Mouse (Mus musculus) stomach, embryonic 15.5 days (tissue): ENCODE results near the gene Grap. TPM values are rescaled to one million over a fixed set of nuclear protein-coding genes. Genes with fewer than 3 reads are reported as not detected.
A peak's percentile ranks its signal among the peaks of the same experiment; 100 is the strongest.

ENCODE experiments used
- ATAC-seq: fragments of 200-750 bp; cut with Nextera tagmentation; 2 replicates; pipeline ENCODE4 v1.8.0; 2017; ENCODE audit warnings: low read depth, moderate number of reproducible peaks, moderate TSS enrichment; ENCODE audit not compliant: insufficient read depth, low FRiP score
- H3K27ac ChIP-seq: fragments of 300-500 bp; sonication (generic); 2 replicates; pipeline ENCODE4 v1.5.1; 2015; ENCODE audit warnings: mild to moderate bottlenecking, inconsistent platforms
- H3K27me3 ChIP-seq: fragments of 300-500 bp; sonication (generic); replicated peaks from 2 replicates; pipeline ENCODE4 v1.6.1; 2015; ENCODE audit warnings: inconsistent platforms
- H3K36me3 ChIP-seq: fragments of 300-500 bp; sonication (generic); 2 replicates; pipeline ENCODE4 v1.6.1; 2015; ENCODE audit warnings: inconsistent platforms
- H3K4me1 ChIP-seq: fragments of 300-500 bp; sonication (generic); 2 replicates; pipeline ENCODE4 v1.6.1; 2015; ENCODE audit warnings: inconsistent platforms
- H3K4me2 ChIP-seq: fragments of 300-500 bp; sonication (generic); 2 replicates; pipeline ENCODE4 v1.6.1; 2015; ENCODE audit warnings: mild to moderate bottlenecking, inconsistent platforms
- H3K4me3 ChIP-seq: fragments of 300-500 bp; sonication (generic); replicated peaks from 2 replicates; pipeline ENCODE4 v1.5.1; 2015; ENCODE audit warnings: inconsistent platforms
- H3K9ac ChIP-seq: fragments of 300-500 bp; sonication (generic); 2 replicates; pipeline ENCODE4 v1.6.1; 2015; ENCODE audit warnings: inconsistent platforms
- H3K9me3 ChIP-seq: fragments of 300-500 bp; sonication (generic); 2 replicates; pipeline ENCODE4 v1.6.1; 2016; ENCODE audit warnings: inconsistent platforms
- WGBS: fragments of 180-500 bp; shearing (Covaris S2); methylation state at CpG from one replicate; pipeline ENCODE4 v1.1.7; 2015; 5-methylcytosine and 5-hydroxymethylcytosine counted together
- polyA plus RNA-seq: library from polyadenylated mRNA; unstranded; fragments of >200 nt; fragmentation: Nextera tagmentation; extraction: Ambion mirVana; gene quantifications from 2 replicates; pipeline ENCODE4 v1.2.1, GENCODE M21; 2015

Grap gene
- polyA plus RNA-seq, 1 experiment from 2014 or later, result 8.8 TPM

DNA sequence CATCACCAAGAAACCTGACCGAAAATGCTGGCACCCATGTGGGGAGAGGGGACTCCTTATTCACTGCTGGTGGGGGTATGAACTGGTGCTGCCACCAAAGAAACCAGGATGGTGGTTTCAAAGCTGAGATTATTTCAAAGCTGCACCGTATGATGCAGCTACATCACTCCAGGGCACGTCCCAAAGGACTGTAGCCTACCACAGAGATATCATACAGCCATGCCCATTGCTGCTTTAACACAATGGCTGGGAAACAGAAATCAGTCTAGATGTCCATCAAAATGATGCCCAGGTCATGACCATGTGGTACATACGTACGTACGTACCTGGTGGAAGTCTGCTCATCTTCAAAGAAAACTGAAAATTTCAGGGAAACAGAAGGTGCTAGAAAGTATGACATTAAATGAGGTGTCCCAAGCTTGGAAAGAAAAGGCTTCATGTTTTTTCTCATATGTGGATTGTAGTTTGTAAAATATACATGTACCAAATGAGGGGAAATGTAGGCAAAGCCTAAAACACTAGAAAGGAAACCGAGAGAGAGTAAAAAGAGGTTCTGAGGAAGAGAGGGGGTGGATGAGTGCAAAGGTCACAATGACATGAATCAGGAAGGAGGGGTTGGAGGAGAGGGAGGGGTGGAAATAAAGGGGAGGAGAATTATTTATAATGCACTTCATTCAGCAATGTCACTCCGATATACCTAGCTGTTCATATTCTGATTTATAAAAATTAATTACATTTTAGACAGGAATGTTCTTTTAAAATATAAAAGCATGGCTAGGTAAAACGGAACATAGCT is 2.4 kb upstream of the Grap start:
- H3K9me3 ChIP-seq, result no peaks in the 10 kb centered on the region
- no peaks in the 10 kb centered on the region for H3K27me3 ChIP-seq
- H3K4me1 ChIP-seq, result no peaks in the 10 kb centered on the region
- no peak overlapping the region for H3K27ac ChIP-seq
- ATAC-seq, result no peak
- H3K9ac ChIP-seq, result no peak overlapping the region
- H3K4me2 ChIP-seq, result no peak overlapping the region
- no peak overlapping the region for H3K4me3 ChIP-seq
- no peaks in the 10 kb centered on the region for H3K36me3 ChIP-seq
- WGBS, result 77% methylated on average over 9 of the region's 9 CpGs

DNA sequence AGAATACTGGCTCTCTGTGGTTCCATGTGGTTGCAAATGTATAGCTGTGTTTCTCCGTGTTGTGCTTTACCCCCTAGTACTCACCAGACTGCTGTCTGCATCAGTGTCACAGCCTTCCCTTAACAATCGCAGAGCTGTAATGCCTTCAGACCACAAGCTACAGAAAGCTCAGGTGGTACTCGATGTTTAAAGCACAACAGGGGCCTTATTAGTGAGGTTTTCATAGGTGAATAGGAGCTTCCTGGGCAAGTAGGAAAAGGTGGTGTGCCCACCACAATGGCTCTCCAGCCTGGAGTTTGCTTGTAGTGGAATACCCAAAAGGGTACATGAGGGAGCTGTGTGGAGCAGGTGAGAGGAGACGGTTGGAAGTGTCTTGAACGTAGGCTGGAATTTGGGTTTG is 849 bp upstream of the Grap start:
- WGBS, result 85% methylated on average over 5 of the region's 5 CpGs
- Histone ChIP-seq H3K4me1 (no peaks in the 10 kb centered on the region), H3K9me3 (no peaks in the 10 kb centered on the region), H3K36me3 (no peaks in the 10 kb centered on the region), H3K4me3 (no peak overlapping the region), H3K27me3 (no peaks in the 10 kb centered on the region), H3K4me2 (no peak overlapping the region), H3K27ac (no peak overlapping the region), H3K9ac (no peak overlapping the region)
- no peak for ATAC-seq

DNA sequence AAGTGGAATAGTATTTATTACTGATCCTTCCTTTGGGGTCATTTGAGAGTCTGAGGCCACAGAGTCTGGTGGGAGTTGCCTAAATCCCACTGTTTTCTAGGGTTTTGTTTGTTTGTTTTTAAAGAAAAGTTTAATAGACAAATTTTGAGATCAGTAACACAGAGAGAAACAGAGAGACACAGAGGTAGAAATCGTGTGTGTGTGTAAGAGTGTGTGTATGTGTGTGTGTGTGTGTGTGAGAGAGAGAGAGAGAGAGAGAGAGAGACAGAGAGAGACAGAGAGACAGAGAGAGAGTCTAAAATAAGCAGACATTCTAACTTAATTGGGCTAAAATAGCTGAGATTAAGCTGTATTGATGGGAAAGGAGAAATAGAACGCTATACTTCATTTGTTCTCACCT is 503 bp downstream of the Grap start:
- H3K36me3 ChIP-seq, result no peaks in the 10 kb centered on the region
- no peak overlapping the region for H3K9ac ChIP-seq
- 60% methylated on average over 2 of the region's 2 CpGs for WGBS
- no peak overlapping the region for H3K27ac ChIP-seq
- peak overlapping the region; percentile 11 for H3K4me3 ChIP-seq
- H3K4me2 ChIP-seq, result peak overlapping the region; percentile 26
- ATAC-seq, result no peak
- H3K9me3 ChIP-seq, result no peaks in the 10 kb centered on the region
- H3K27me3 ChIP-seq, result no peaks in the 10 kb centered on the region
- H3K4me1 ChIP-seq, result no peaks in the 10 kb centered on the region

DNA sequence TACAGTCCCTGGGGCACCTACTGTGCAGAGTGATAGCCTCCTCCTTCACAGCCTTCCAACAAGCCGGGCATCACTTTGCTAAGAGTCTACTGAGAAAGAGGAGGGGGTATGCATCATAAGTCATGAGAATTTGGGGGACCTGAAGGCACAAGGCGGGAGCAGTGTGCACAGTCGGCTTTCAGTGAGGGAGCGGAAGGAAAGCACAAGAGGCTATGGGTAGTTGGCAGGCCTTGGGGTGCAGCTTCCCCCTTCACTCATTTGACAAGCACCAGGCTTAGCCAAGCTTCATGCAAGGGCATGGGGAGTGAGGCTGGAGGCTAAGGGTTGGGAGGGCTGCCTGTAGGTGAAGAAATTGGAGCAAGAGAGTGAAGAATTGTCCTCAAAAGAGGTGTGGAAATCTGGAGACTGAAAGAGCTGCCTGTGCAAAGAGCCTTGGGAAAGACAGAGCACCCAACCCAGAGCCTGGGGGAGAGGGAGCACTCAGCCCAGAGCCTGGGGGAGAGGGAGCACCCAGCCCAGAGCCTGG is 1.8 kb downstream of the Grap start:
- Histone ChIP-seq H3K36me3 (no peaks in the 10 kb centered on the region), H3K4me2 (no peak overlapping the region), H3K4me3 (no peak overlapping the region), H3K27ac (no peak overlapping the region), H3K27me3 (no peaks in the 10 kb centered on the region), H3K9me3 (no peaks in the 10 kb centered on the region), H3K9ac (no peak overlapping the region), H3K4me1 (no peaks in the 10 kb centered on the region)
- ATAC-seq, result no peak
- WGBS, result 79% methylated on average over 4 of the region's 4 CpGs

DNA sequence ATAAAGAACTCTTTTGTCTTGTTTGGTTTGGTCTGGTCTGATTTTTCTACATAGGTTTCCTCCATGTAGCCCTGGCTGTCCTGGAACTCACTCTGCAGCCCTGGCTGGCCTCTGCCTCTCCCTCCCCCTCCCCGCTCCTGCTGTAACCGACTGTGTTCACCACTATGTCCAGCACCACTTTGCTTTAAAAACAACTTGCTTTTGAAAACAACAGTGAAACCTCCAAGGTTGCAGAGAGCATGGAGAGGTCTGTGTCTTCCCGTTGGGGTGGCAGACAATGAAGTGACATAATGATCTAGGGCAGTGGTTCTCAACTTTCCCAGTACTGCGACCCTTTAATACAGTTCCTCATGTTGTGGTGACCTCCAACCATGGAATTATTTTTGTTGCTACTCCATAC is 2.6 kb downstream of the Grap start:
- ATAC-seq, result no peak
- 63% methylated on average over 4 of the region's 4 CpGs for WGBS
- H3K9me3 ChIP-seq, result no peaks in the 10 kb centered on the region
- no peaks in the 10 kb centered on the region for H3K27me3 ChIP-seq
- no peak overlapping the region for H3K27ac ChIP-seq
- H3K4me3 ChIP-seq, result no peak overlapping the region
- H3K4me2 ChIP-seq, result no peak overlapping the region
- H3K4me1 ChIP-seq, result no peaks in the 10 kb centered on the region
- H3K9ac ChIP-seq, result no peak overlapping the region
- no peaks in the 10 kb centered on the region for H3K36me3 ChIP-seq

DNA sequence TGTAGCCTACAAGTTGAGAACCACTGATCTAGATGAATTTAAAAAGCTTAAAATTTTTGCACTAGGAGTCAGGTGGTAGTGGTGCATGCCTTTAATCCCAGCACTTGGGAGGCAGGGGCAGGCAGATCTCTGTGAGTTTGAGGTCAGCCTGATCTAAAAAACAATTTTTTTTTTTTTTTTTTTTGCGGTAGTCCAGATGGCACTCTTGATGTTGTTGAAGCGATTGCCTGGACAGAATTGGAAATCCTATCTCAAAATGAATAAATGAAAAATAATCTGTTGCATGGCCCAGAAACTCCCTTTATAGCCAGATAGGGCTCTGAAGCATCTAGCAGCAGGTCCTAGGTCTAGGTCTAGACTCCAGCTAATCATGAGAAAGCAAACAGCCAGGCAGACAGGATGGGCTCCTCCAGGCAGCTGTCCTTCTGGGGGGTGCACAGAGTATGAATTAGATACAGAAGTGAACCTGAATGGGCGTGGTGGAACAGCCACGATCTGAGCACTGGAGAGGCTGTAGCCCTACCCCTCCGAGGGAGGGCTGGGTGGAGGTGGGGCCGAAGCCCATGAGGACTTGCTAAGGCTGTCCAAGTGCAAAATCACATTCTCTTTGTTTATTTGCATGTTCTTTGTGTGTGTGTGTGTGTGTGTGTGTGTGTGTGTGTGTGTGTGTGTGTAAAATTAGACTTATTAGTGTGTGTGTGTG is 3.2 kb downstream of the Grap start:
- no peaks in the 10 kb centered on the region for H3K4me1 ChIP-seq
- H3K27ac ChIP-seq, result no peak overlapping the region
- no peak overlapping the region for H3K4me3 ChIP-seq
- WGBS, result 69% methylated on average over 6 of the region's 6 CpGs
- H3K36me3 ChIP-seq, result no peaks in the 10 kb centered on the region
- no peak for ATAC-seq
- H3K9ac ChIP-seq, result no peak overlapping the region
- no peaks in the 10 kb centered on the region for H3K9me3 ChIP-seq
- no peaks in the 10 kb centered on the region for H3K27me3 ChIP-seq
- no peak overlapping the region for H3K4me2 ChIP-seq

DNA sequence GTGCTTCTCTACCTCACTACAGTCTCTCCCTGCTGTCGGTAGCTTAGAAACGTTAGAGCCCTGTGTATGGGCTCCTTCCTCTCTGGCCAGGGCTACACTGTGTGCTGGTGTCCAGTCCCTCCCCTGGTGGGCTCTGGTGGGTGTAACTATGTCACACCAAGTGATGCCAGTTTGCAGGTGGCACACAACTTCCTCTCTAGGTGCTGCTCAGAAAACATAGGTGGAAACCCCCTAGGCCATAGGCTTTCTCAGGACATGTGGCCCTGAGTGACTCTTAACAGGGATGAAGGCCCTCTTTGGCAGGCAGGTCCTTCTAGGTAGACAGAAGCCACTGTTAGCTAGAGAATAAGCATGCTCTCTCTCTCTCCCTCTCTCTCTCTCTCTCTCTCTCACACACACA is 4.4 kb downstream of the Grap start:
- no peaks in the 10 kb centered on the region for H3K4me1 ChIP-seq
- WGBS, result 60% methylated on average over 2 of the region's 2 CpGs
- H3K27ac ChIP-seq, result no peak overlapping the region
- no peaks in the 10 kb centered on the region for H3K27me3 ChIP-seq
- H3K9me3 ChIP-seq, result no peaks in the 10 kb centered on the region
- no peaks in the 10 kb centered on the region for H3K36me3 ChIP-seq
- no peak for ATAC-seq
- no peak overlapping the region for H3K9ac ChIP-seq
- no peak overlapping the region for H3K4me3 ChIP-seq
- no peak overlapping the region for H3K4me2 ChIP-seq

DNA sequence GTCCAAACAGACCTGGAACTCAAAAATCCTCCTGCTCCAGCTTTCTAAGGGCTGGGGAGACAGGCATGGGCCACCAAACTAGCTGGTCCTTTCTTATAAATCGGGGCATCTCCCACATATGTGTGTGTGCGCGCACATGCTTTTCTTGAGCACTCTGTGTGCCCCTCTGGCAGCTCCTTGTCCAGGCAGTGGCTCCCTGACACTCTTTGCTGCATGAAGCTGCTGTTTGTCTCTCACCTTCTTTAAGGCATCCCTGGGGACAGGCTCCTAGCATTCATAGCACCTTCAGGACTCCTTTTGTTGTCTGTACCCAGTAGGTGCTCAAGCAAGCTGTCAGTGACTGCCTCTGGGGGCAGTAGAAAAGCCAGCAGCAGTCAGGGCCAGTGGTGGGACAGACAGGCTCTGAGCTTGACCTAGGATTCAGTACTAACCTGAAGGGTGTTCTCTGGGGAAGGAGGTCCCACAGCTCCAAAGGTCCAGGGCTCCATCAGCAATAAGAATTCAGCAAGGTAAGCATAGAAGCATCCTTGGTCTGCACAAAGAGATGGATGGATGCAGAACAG is 5.4 kb downstream of the Grap start:
- H3K4me2 ChIP-seq, result no peak overlapping the region
- ATAC-seq, result no peak
- no peaks in the 10 kb centered on the region for H3K9me3 ChIP-seq
- H3K27me3 ChIP-seq, result no peaks in the 10 kb centered on the region
- no peak overlapping the region for H3K4me3 ChIP-seq
- H3K27ac ChIP-seq, result no peak overlapping the region
- H3K4me1 ChIP-seq, result no peaks in the 10 kb centered on the region
- no peaks in the 10 kb centered on the region for H3K36me3 ChIP-seq
- 84% methylated on average over 3 of the region's 3 CpGs for WGBS
- H3K9ac ChIP-seq, result no peak overlapping the region

DNA sequence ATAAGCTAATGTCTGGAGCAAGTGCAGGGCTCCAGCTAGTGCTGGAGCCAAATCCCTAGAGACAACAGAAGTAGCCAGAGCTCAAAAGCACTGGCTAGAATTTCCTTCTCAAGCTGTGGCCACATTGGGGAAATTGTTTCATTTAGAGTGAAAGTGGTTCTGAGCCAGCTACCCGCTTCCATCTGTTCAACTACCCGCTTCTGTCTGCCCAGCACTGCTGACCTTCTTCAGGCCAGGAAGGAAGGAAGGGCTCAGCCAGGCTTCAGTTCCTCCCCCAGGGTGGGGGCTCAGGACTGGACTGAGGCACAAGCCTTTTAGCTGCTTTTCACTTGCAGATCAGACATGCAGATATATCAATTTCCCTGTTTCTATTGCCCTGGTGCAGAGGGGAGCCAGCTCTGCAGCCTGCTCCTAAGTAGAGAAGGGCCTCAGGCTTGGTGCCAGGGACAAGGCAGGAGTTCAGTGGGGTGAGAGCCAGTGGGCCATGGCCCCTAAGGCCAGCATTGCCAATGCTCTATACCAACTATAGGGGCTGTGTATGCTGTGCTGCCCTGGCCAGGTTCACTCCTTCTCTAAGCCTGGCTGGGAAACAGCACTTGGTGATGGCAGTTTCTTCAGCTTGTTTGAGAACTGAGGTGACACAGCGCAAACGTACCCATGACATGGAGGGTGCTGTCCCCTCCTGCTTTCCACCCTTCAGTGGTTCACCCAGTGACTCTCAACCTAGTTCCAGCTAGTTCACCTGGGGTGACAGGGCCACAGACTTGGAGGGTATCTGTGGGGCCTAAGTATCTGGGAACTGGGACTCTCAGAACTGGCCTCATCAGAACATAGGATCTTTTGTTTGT is 6.2 kb downstream of the Grap start:
- WGBS, result 71% methylated on average over 4 of the region's 4 CpGs
- H3K9ac ChIP-seq, result no peak overlapping the region

DNA sequence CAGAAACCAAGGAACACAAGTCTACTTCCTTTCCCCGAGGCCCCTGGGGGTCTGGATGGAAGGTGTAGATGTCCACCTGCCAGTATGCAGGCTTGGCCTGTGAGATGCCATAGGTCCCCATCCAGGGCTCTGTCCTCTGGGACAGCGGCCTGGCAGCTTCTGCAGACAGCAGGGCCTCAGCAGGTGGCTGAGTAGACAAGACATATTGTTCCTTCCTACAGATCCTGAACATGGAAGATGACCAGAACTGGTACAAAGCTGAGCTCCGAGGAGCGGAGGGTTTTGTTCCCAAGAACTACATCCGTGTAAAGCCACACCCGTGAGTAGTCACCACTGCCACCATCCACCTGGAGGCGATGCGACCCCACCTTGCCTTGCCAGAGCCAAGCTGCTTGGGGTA is 6.9 kb downstream of the Grap start:
- Histone ChIP-seq H3K9ac (no peak overlapping the region), H3K36me3 (no peaks in the 10 kb centered on the region), H3K9me3 (no peaks in the 10 kb centered on the region), H3K4me3 (no peak overlapping the region), H3K4me2 (no peak overlapping the region), H3K27ac (no peak overlapping the region), H3K27me3 (no peaks in the 10 kb centered on the region), H3K4me1 (no peaks in the 10 kb centered on the region)
- ATAC-seq, result no peak
- WGBS, result 83% methylated on average over 8 of the region's 8 CpGs

More for the DNA sequence above, 6.2 kb downstream of the Grap start:
- no peaks in the 10 kb centered on the region for H3K4me1 ChIP-seq
- H3K4me2 ChIP-seq, result no peak overlapping the region
- H3K4me3 ChIP-seq, result no peak overlapping the region
- no peaks in the 10 kb centered on the region for H3K9me3 ChIP-seq
- ATAC-seq, result no peak
- H3K27me3 ChIP-seq, result no peaks in the 10 kb centered on the region
- no peaks in the 10 kb centered on the region for H3K36me3 ChIP-seq
- H3K27ac ChIP-seq, result no peak overlapping the region

DNA sequence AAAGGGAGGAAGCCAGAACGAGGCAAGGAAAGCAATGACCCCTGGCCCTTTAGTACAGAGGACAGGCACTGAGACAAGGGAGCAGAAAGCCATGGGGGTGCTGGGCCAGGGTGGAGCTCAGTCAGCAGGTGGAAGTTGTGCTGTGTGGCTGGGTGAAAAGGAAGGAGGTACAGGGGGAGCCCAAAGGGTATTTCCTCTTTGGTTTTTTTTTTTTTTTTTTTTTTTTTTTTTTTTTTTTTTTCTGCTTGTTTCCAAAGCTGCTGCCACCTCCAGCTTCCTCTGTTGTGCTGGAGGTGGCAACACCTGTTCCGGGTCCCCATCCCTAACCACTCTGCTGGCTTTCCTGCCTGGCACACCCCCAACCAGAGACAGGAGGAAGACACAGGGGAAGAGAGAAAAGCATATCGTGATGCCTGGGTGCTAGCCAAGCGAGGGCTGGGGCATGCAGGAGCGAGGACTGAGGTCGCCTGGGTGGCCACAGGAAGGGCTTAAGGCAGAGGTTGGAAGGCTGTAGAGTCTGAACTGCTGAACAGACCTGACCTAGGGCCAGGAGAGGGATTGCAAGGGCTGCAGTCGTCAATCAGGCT is 7.8 kb downstream of the Grap start:
- WGBS, result 72% methylated on average over 7 of the region's 7 CpGs

More for the DNA sequence above, 7.8 kb downstream of the Grap start:
- H3K4me3 ChIP-seq, result no peak overlapping the region
- H3K36me3 ChIP-seq, result no peaks in the 10 kb centered on the region
- no peak overlapping the region for H3K4me2 ChIP-seq
- H3K9ac ChIP-seq, result no peak overlapping the region
- no peak overlapping the region for H3K27ac ChIP-seq
- H3K9me3 ChIP-seq, result no peaks in the 10 kb centered on the region
- no peaks in the 10 kb centered on the region for H3K27me3 ChIP-seq
- ATAC-seq, result no peak
- no peaks in the 10 kb centered on the region for H3K4me1 ChIP-seq
